Mouse (Mus musculus) brain, embryonic 14.5 days (tissue): ENCODE data around the gene Serpind1.

Source experiments
- CTCF ChIP-seq: fragments of 200-500 bp; IDR thresholded peaks from 2 replicates; pipeline ENCODE4 v1.5.1; 2012; ENCODE audit warnings: inconsistent platforms, mild to moderate bottlenecking, moderate library complexity, borderline replicate concordance; ENCODE audit not compliant: insufficient read depth, insufficient read length; ENCODE audit errors: extremely low read depth
- POLR2A ChIP-seq: fragments of 200-500 bp; IDR thresholded peaks from 2 replicates; pipeline ENCODE4 v1.6.1; 2012; ENCODE audit warnings: mild to moderate bottlenecking, inconsistent platforms, borderline replicate concordance; ENCODE audit not compliant: poor library complexity, insufficient read depth, insufficient read length, severe bottlenecking; ENCODE audit errors: extremely low read depth

DNA sequence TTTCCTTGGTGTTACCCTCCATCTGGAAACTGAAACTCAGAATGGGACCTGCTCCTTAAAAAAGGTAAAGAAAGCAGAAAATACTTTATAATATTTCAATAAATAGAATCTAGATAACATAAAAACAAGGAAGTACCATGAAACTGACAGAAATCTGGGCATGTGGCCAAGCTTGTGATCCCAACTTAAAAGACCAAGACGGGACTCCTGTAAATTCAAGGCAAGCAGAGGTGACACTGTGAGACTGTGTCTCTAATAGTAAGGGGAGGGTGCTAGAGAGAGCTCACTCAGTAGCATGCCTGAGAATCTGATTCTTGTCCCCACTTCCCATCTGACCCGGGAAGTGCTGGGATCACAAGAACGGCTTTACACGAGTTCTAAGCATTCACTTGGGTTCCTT lies 61.6 kb downstream of the Serpind1 start:
- no peak for TF ChIP-seq CTCF
- TF ChIP-seq POLR2A = no peak
